Mouse (Mus musculus) spleen, embryonic (tissue): ENCODE measurements at regions not wholly inside any gene's neighbourhood (a gene's known extent, or its start where the extent isn't known, plus 50 kb on each side); places are given as distances from the start of the nearest gene placed in this dataset.

Source experiments
- CTCF ChIA-PET: fragments of 350-600 bp; sonication (Branson Sonifier 250); formaldehyde crosslinking; loops from one replicate; lab custom pipeline; 2022; lab: Charles Lee

- CTCF ChIA-PET = no interaction called here
Measured at GRCm38 (mm10) chr4:7142781-7143180, 1096.1 kb downstream of the Car8 start.

DNA sequence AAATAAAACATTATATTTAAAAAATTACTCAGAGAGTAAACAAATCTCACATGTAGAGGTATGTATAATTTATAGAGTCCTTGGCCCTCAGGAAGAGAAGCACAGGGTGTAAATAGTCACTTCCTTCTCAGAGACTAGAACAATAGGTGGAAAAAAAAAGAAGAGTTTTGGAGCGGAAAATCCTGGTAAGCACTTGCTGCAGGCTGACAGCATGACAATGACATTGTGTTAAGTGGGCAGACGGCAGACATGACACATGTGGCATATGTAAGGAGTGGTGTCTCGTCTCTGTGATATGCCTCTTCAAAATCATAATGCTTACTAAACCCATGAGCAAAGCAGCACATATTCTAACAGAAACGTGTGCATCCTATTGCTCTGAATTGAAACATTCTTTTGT, 1126.7 kb downstream of the Car8 start:
- CTCF ChIA-PET = no interaction called here

GRCm38 (mm10) chr4:7092957-7093356, 1145.9 kb downstream of the Car8 start:
- CTCF ChIA-PET = no interaction called here

GRCm38 (mm10) chr4:7091201-7091814, 1147.5 kb downstream of the Car8 start:
- CTCF ChIA-PET = no interaction called here
